Mouse (Mus musculus): ENCODE data around the gene Urgcp. TPM values are rescaled to one million over a fixed set of nuclear protein-coding genes. Genes with fewer than 3 reads are reported as not detected.
A peak's percentile ranks its signal among the peaks of the same experiment; 100 is the strongest.

Gene Urgcp
- polyA plus RNA-seq, 1 experiment from 2014 or later = 39.3 TPM

DNA sequence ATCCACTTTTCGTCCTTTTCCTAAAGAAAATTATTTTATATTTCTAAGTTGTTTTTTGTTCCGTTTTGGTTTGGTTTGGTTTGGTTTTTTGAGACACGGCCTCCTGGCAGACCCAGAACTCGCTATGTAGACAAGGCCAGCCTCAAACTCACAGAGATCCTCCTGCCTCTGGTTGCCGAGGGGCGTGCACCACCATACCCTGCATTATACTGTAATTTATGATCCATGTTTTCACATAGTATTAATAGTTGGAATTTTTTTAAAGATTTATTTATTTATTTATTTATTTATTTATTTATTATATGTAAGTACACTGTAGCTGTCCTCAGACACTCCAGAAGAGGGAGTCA is 432 bp upstream of the Urgcp start:
- Histone ChIP-seq H3K27ac (ENCODE audit: low read length) (peak overlapping the region; percentile 96), H3K9ac (ENCODE audit: low read length) (peak overlapping the region; percentile 70), H3K9me3 (replicated peaks; ENCODE audit: control insufficient read depth, low read length) (no peaks in the 10 kb centered on the region), H3K4me2 (ENCODE audit: low read depth, low read length) (peak overlapping the region; percentile 72), H3K36me3 (ENCODE audit: control insufficient read depth, insufficient read depth) (peaks cover 2% of the 10 kb centered on the region), H3K27me3 (ENCODE audit: control insufficient read depth, insufficient read depth, low read length) (no peaks in the 10 kb centered on the region), H3K4me1 (ENCODE audit: control insufficient read depth, insufficient read depth, low read length) (peaks cover 17% of the 10 kb centered on the region), H3K4me3 (ENCODE audit: low read length) (peak overlapping the region; percentile 89)
- WGBS = 21% methylated on average over 6 of the region's 6 CpGs
- ATAC-seq (replicated peaks; ENCODE audit: extremely low read depth, insufficient read depth, low FRiP score) = no peak

GRCm38 (mm10) chr11:5753755-5754154 is 8.4 kb downstream of the Urgcp start:
- no peak overlapping the region for H3K27ac ChIP-seq (ENCODE audit: low read length)
- H3K27me3 ChIP-seq (ENCODE audit: control insufficient read depth, insufficient read depth, low read length) = no peaks in the 10 kb centered on the region
- H3K4me1 ChIP-seq (ENCODE audit: control insufficient read depth, insufficient read depth, low read length) = no peaks in the 10 kb centered on the region
- peaks cover 16% of the 10 kb centered on the region for H3K36me3 ChIP-seq (ENCODE audit: control insufficient read depth, insufficient read depth)
- H3K9ac ChIP-seq (ENCODE audit: low read length) = no peak overlapping the region
- WGBS = 85% methylated on average over 2 of the region's 2 CpGs
- H3K4me2 ChIP-seq (ENCODE audit: low read depth, low read length) = no peak overlapping the region
- no peak for ATAC-seq (replicated peaks; ENCODE audit: extremely low read depth, insufficient read depth, low FRiP score)
- peaks cover 19% of the 10 kb centered on the region for H3K9me3 ChIP-seq (replicated peaks; ENCODE audit: control insufficient read depth, low read length)
- H3K4me3 ChIP-seq (ENCODE audit: low read length) = no peak overlapping the region

GRCm38 (mm10) chr11:5744951-5745350 is 17.2 kb downstream of the Urgcp start:
- H3K27me3 ChIP-seq (ENCODE audit: control insufficient read depth, insufficient read depth, low read length) = no peaks in the 10 kb centered on the region

DNA sequence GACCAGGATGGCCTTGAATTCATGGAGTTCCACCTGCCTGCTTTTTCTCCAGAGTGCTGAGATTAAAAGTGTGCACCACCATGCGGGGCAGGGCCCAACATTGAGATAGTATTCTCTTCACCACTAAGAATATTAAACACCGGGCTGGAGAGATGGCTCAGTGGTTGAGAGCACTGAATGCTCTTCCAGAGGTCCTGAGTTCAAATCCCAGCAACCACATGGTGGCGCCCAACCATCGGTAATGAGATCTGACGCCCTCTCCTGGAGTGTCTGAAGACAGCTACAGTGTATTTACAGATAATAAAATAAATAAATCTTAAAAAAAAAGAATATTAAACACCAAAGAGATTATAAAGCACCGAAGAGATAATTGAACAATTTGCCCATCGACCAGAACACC is 20.1 kb downstream of the Urgcp start:
- peaks cover 3% of the 10 kb centered on the region; the same call in 1 of the 2 replicates for H3K9me3 ChIP-seq (replicated peaks; ENCODE audit: control insufficient read depth, low read length)
- H3K36me3 ChIP-seq (ENCODE audit: control insufficient read depth, insufficient read depth) = no peaks in the 10 kb centered on the region
- H3K27ac ChIP-seq (ENCODE audit: low read length) = no peak overlapping the region
- H3K4me2 ChIP-seq (ENCODE audit: low read depth, low read length) = no peak overlapping the region
- H3K27me3 ChIP-seq (ENCODE audit: control insufficient read depth, insufficient read depth, low read length) = no peaks in the 10 kb centered on the region
- no peak overlapping the region for H3K9ac ChIP-seq (ENCODE audit: low read length)
- WGBS = 69% methylated on average over 7 of the region's 7 CpGs
- ATAC-seq (replicated peaks; ENCODE audit: extremely low read depth, insufficient read depth, low FRiP score) = no peak
- H3K4me1 ChIP-seq (ENCODE audit: control insufficient read depth, insufficient read depth, low read length) = peaks cover 20% of the 10 kb centered on the region
- no peak overlapping the region for H3K4me3 ChIP-seq (ENCODE audit: low read length)

More at GRCm38 (mm10) chr11:5744951-5745350, 17.2 kb downstream of the Urgcp start:
- no peak overlapping the region for H3K9ac ChIP-seq (ENCODE audit: low read length)
- ATAC-seq (replicated peaks; ENCODE audit: extremely low read depth, insufficient read depth, low FRiP score) = no peak
- peaks cover 2% of the 10 kb centered on the region for H3K4me1 ChIP-seq (ENCODE audit: control insufficient read depth, insufficient read depth, low read length)
- no peak overlapping the region for H3K4me2 ChIP-seq (ENCODE audit: low read depth, low read length)
- H3K36me3 ChIP-seq (ENCODE audit: control insufficient read depth, insufficient read depth) = peaks cover 4% of the 10 kb centered on the region
- no peak overlapping the region for H3K4me3 ChIP-seq (ENCODE audit: low read length)
- WGBS = 89% methylated on average over 2 of the region's 2 CpGs
- no peak overlapping the region for H3K27ac ChIP-seq (ENCODE audit: low read length)
- peaks cover 8% of the 10 kb centered on the region; the same call in 1 of the 2 replicates for H3K9me3 ChIP-seq (replicated peaks; ENCODE audit: control insufficient read depth, low read length)

DNA sequence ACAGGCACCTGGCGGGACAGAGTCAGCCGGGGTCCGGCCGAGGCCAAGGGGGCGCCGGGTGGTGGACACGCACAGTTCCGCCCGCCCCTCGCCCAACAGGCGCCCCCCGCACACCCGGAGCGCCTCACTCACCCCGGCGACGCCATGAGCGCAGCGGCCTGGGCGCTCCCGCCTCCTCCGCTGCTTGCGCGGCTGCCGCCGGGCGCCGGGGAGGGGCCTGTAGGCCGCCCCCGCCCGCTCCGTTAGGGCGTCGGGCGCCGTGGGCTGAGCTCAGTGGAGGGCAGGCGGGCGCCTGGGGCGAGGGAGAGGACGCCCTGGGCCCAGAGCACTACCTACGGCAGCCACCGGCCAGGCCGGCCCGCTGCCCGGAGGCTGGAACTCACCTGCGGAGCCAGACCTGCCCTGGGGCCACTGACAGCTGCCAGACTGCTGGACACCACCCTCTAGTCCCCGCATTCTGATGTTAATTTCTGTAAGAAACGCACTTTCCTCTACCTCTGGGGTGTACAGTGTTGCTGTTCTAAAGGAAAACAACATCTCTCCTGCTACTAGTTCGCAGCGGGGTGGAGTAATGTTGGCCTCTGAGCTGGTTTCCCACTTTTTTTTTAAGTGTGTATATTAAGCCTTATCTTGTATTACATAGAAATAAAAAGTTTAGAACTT is 21.1 kb downstream of the Urgcp start:
- WGBS = under 1% methylated on average over 50 of the region's 50 CpGs
- Histone ChIP-seq H3K27me3 (ENCODE audit: control insufficient read depth, insufficient read depth, low read length) (no peaks in the 10 kb centered on the region), H3K4me3 (ENCODE audit: low read length) (peak overlapping the region; percentile 76), H3K9me3 (replicated peaks; ENCODE audit: control insufficient read depth, low read length) (no peaks in the 10 kb centered on the region), H3K4me1 (ENCODE audit: control insufficient read depth, insufficient read depth, low read length) (peaks cover 21% of the 10 kb centered on the region), H3K36me3 (ENCODE audit: control insufficient read depth, insufficient read depth) (no peaks in the 10 kb centered on the region), H3K9ac (ENCODE audit: low read length) (peak overlapping the region; percentile 93), H3K27ac (ENCODE audit: low read length) (peak overlapping the region; percentile 94), H3K4me2 (ENCODE audit: low read depth, low read length) (peak overlapping the region; percentile 85)
- ATAC-seq (replicated peaks; ENCODE audit: extremely low read depth, insufficient read depth, low FRiP score) = peak; percentile 93

DNA sequence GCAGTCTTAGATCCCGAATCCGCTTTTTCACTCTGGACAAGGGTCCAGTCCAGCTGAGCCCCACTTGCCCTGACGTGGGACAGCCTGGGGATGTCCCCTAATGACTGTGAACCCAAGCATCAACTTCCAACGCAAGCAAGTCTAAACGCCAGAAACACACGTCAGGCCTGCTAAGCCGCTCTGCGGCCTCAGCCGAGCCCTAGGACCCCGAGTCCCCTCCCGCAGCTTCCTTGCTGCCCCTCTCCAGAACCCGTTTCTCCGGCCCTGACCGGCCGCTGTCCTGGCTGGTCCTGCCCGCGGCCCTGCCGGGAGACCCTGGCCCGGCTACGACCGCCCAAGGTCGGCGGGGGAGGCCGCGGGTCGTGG is 21.6 kb downstream of the Urgcp start:
- 2% methylated on average over 26 of the region's 26 CpGs for whole genome bisulfite sequencing
- Histone ChIP-seq H3K27ac (ENCODE audit: low read length) (peak overlapping the region; percentile 94), H3K27me3 (ENCODE audit: control insufficient read depth, insufficient read depth, low read length) (no peaks in the 10 kb centered on the region), H3K4me2 (ENCODE audit: low read depth, low read length) (peak overlapping the region; percentile 85), H3K4me3 (ENCODE audit: low read length) (peak overlapping the region; percentile 76), H3K4me1 (ENCODE audit: control insufficient read depth, insufficient read depth, low read length) (peaks cover 21% of the 10 kb centered on the region), H3K9me3 (replicated peaks; ENCODE audit: control insufficient read depth, low read length) (no peaks in the 10 kb centered on the region), H3K9ac (ENCODE audit: low read length) (peak overlapping the region; percentile 93), H3K36me3 (ENCODE audit: control insufficient read depth, insufficient read depth) (no peaks in the 10 kb centered on the region)
- ATAC-seq (replicated peaks; ENCODE audit: extremely low read depth, insufficient read depth, low FRiP score) = peak; percentile 46

- Histone ChIP-seq H3K4me1 (ENCODE audit: control insufficient read depth, insufficient read depth, low read length) (peaks cover 27% of the 10 kb centered on the region), H3K9me3 (replicated peaks; ENCODE audit: control insufficient read depth, low read length) (no peaks in the 10 kb centered on the region), H3K4me2 (ENCODE audit: low read depth, low read length) (peak overlapping the region; percentile 85), H3K9ac (ENCODE audit: low read length) (peak overlapping the region; percentile 93), H3K4me3 (ENCODE audit: low read length) (peak overlapping the region; percentile 76), H3K27ac (ENCODE audit: low read length) (peak overlapping the region; percentile 94), H3K27me3 (ENCODE audit: control insufficient read depth, insufficient read depth, low read length) (no peaks in the 10 kb centered on the region), H3K36me3 (ENCODE audit: control insufficient read depth, insufficient read depth) (no peaks in the 10 kb centered on the region)
- 44% methylated on average over 3 of the region's 3 CpGs for WGBS
- no peak for ATAC-seq (replicated peaks; ENCODE audit: extremely low read depth, insufficient read depth, low FRiP score)
Measured at GRCm38 (mm10) chr11:5739846-5740245, 22.3 kb downstream of the Urgcp start.

DNA sequence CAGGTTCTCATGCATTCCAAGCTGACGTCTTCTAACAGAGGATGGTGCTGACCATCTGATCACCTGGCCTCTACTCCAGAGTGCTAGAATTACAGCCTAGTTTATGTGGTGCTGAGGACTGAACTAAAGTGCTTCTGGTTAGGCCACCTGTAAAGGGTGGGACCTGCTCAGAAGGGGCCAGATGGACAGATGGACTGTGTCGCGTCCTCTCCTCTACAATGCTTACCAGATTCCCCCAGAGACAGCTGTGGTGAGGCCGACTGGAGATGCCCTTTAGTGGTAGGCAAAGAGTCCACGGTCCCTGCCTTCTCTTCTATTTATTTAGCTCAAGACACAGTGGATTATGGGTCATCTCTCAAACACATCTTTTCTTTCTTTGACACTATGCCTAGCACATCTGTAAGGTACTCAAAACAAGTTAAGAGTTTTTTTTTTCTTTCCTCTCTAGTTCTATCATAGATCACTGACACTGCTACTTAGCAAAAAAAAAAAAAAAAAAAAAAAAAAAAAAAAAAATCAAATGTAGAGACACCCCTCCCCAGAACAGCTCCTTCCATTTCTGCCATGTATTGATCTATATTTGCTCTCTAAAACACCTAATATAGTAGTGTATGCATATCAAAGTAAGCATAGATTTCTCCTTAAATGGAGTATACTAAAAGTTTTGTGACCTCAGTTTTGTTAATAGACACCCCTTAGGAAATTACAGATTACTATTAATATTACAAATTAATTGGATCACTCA is 23.1 kb downstream of the Urgcp start:
- WGBS = 64% methylated on average over 5 of the region's 5 CpGs
- H3K4me2 ChIP-seq (ENCODE audit: low read depth, low read length) = peak overlapping the region; percentile 33; the same call in 1 of the 2 replicates
- no peaks in the 10 kb centered on the region for H3K36me3 ChIP-seq (ENCODE audit: control insufficient read depth, insufficient read depth)
- no peak overlapping the region for H3K4me3 ChIP-seq (ENCODE audit: low read length)
- H3K27me3 ChIP-seq (ENCODE audit: control insufficient read depth, insufficient read depth, low read length) = no peaks in the 10 kb centered on the region
- H3K27ac ChIP-seq (ENCODE audit: low read length) = peak overlapping the region; percentile 58
- peak overlapping the region; percentile 56 for H3K9ac ChIP-seq (ENCODE audit: low read length)
- H3K4me1 ChIP-seq (ENCODE audit: control insufficient read depth, insufficient read depth, low read length) = peaks cover 35% of the 10 kb centered on the region
- ATAC-seq (replicated peaks; ENCODE audit: extremely low read depth, insufficient read depth, low FRiP score) = no peak
- no peaks in the 10 kb centered on the region for H3K9me3 ChIP-seq (replicated peaks; ENCODE audit: control insufficient read depth, low read length)

DNA sequence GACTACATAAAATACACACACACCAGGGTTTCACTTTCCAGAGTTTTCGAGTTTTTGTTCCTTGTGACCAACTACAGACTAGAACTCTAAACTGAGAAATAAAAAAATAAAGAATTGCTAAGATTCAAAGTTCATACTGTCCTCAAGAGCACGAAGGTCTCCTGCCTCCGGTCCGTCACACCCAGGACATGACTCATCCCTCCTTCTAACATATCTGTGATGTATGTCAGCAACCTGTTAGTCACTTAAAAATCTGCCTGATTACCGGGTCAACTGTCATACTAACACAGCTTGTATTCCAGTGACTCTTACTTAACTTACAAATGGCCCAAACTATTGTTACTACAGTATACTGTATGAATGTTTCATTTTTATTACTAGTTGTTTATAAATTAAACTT is 25.0 kb downstream of the Urgcp start:
- Histone ChIP-seq H3K4me2 (ENCODE audit: low read depth, low read length) (no peak overlapping the region), H3K4me1 (ENCODE audit: control insufficient read depth, insufficient read depth, low read length) (peaks cover 40% of the 10 kb centered on the region), H3K27ac (ENCODE audit: low read length) (no peak overlapping the region), H3K36me3 (ENCODE audit: control insufficient read depth, insufficient read depth) (no peaks in the 10 kb centered on the region), H3K9me3 (replicated peaks; ENCODE audit: control insufficient read depth, low read length) (no peaks in the 10 kb centered on the region), H3K27me3 (ENCODE audit: control insufficient read depth, insufficient read depth, low read length) (no peaks in the 10 kb centered on the region), H3K4me3 (ENCODE audit: low read length) (no peak overlapping the region), H3K9ac (ENCODE audit: low read length) (no peak overlapping the region)
- WGBS = 55% methylated on average over 5 of the region's 5 CpGs
- ATAC-seq (replicated peaks; ENCODE audit: extremely low read depth, insufficient read depth, low FRiP score) = no peak
